Mouse (Mus musculus): ENCODE measurements at regions not wholly inside any gene's neighbourhood (a gene's known extent, or its start where the extent isn't known, plus 50 kb on each side); places are given as distances from the start of the nearest gene placed in this dataset.

- WGBS = 13% methylated on average over 5 of the region's 5 CpGs
- Histone ChIP-seq H3K4me1 (ENCODE audit: control insufficient read depth, insufficient read depth, low read length) (peaks cover 9% of the 10 kb centered on the region), H3K27me3 (ENCODE audit: control insufficient read depth, insufficient read depth, low read depth, low read length) (no peaks in the 10 kb centered on the region), H3K9ac (ENCODE audit: low read depth, low read length) (no peak overlapping the region), H3K4me3 (ENCODE audit: low read depth, low read length) (no peak overlapping the region), H3K27ac (ENCODE audit: low read length) (peak overlapping the region; percentile 71), H3K9me3 (replicated peaks; ENCODE audit: control insufficient read depth, low read length, poor library complexity, severe bottlenecking) (no peaks in the 10 kb centered on the region), H3K36me3 (ENCODE audit: control insufficient read depth, insufficient read depth, low read length) (no peaks in the 10 kb centered on the region), H3K4me2 (ENCODE audit: low read length) (peak overlapping the region; percentile 31)
- 0 out of 2 replicates have a peak, but pooled peaks have one; percentile 32 for ATAC-seq
Measured at GRCm38 (mm10) chr8:90657116-90657515, 160.1 kb downstream of the Gm19935 start.

GRCm38 (mm10) chr8:90656436-90657090, 160.6 kb downstream of the Gm19935 start:
- no peak overlapping the region; the same call in 1 of the 2 replicates for H3K27ac ChIP-seq (ENCODE audit: low read length)
- 42% methylated on average over 5 of the region's 5 CpGs for WGBS
- ATAC-seq = no peak
- no peaks in the 10 kb centered on the region for H3K36me3 ChIP-seq (ENCODE audit: control insufficient read depth, insufficient read depth, low read length)
- peaks cover 9% of the 10 kb centered on the region for H3K4me1 ChIP-seq (ENCODE audit: control insufficient read depth, insufficient read depth, low read length)
- no peak overlapping the region for H3K4me3 ChIP-seq (ENCODE audit: low read depth, low read length)
- H3K9me3 ChIP-seq (replicated peaks; ENCODE audit: control insufficient read depth, low read length, poor library complexity, severe bottlenecking) = no peaks in the 10 kb centered on the region
- H3K9ac ChIP-seq (ENCODE audit: low read depth, low read length) = no peak overlapping the region
- H3K4me2 ChIP-seq (ENCODE audit: low read length) = peak overlapping the region; percentile 31; the same call in 1 of the 2 replicates
- no peaks in the 10 kb centered on the region for H3K27me3 ChIP-seq (ENCODE audit: control insufficient read depth, insufficient read depth, low read depth, low read length)

- no peak overlapping the region for H3K27ac ChIP-seq (ENCODE audit: low read length)
- 86% methylated on average over 2 of the region's 2 CpGs for WGBS
- H3K36me3 ChIP-seq (ENCODE audit: control insufficient read depth, insufficient read depth, low read length) = no peaks in the 10 kb centered on the region
- no peak for ATAC-seq
- no peaks in the 10 kb centered on the region for H3K27me3 ChIP-seq (ENCODE audit: control insufficient read depth, insufficient read depth, low read depth, low read length)
- no peak overlapping the region for H3K4me2 ChIP-seq (ENCODE audit: low read length)
- H3K4me1 ChIP-seq (ENCODE audit: control insufficient read depth, insufficient read depth, low read length) = peaks cover 9% of the 10 kb centered on the region
- no peaks in the 10 kb centered on the region for H3K9me3 ChIP-seq (replicated peaks; ENCODE audit: control insufficient read depth, low read length, poor library complexity, severe bottlenecking)
- no peak overlapping the region for H3K4me3 ChIP-seq (ENCODE audit: low read depth, low read length)
- no peak overlapping the region for H3K9ac ChIP-seq (ENCODE audit: low read depth, low read length)
Measured at GRCm38 (mm10) chr8:90654786-90655185, 162.4 kb downstream of the Gm19935 start.

GRCm38 (mm10) chr8:90642392-90642791, 174.8 kb downstream of the Gm19935 start:
- Histone ChIP-seq H3K9ac (ENCODE audit: low read depth, low read length) (no peak overlapping the region), H3K36me3 (ENCODE audit: control insufficient read depth, insufficient read depth, low read length) (no peaks in the 10 kb centered on the region), H3K4me1 (ENCODE audit: control insufficient read depth, insufficient read depth, low read length) (no peaks in the 10 kb centered on the region), H3K27me3 (ENCODE audit: control insufficient read depth, insufficient read depth, low read depth, low read length) (no peaks in the 10 kb centered on the region), H3K4me3 (ENCODE audit: low read depth, low read length) (no peak overlapping the region), H3K4me2 (ENCODE audit: low read length) (no peak overlapping the region), H3K27ac (ENCODE audit: low read length) (no peak overlapping the region), H3K9me3 (replicated peaks; ENCODE audit: control insufficient read depth, low read length, poor library complexity, severe bottlenecking) (no peaks in the 10 kb centered on the region)
- 18% methylated on average over 6 of the region's 6 CpGs for WGBS
- ATAC-seq = peak; percentile 68; the same call in 1 of the 2 replicates

- no peak for ATAC-seq
- 77% methylated on average over 7 of the region's 7 CpGs for WGBS
- no peak overlapping the region for H3K4me3 ChIP-seq (ENCODE audit: low read depth, low read length)
- H3K36me3 ChIP-seq (ENCODE audit: control insufficient read depth, insufficient read depth, low read length) = no peaks in the 10 kb centered on the region
- H3K9me3 ChIP-seq (replicated peaks; ENCODE audit: control insufficient read depth, low read length, poor library complexity, severe bottlenecking) = no peaks in the 10 kb centered on the region
- no peak overlapping the region for H3K9ac ChIP-seq (ENCODE audit: low read depth, low read length)
- no peak overlapping the region for H3K27ac ChIP-seq (ENCODE audit: low read length)
- no peaks in the 10 kb centered on the region for H3K4me1 ChIP-seq (ENCODE audit: control insufficient read depth, insufficient read depth, low read length)
- no peaks in the 10 kb centered on the region for H3K27me3 ChIP-seq (ENCODE audit: control insufficient read depth, insufficient read depth, low read depth, low read length)
- no peak overlapping the region for H3K4me2 ChIP-seq (ENCODE audit: low read length)
Measured at GRCm38 (mm10) chr8:90636770-90637169, 180.4 kb downstream of the Gm19935 start.

GRCm38 (mm10) chr8:90635766-90636492, 181.3 kb downstream of the Gm19935 start:
- H3K27ac ChIP-seq (ENCODE audit: low read length) = no peak overlapping the region
- no peaks in the 10 kb centered on the region for H3K27me3 ChIP-seq (ENCODE audit: control insufficient read depth, insufficient read depth, low read depth, low read length)
- no peak overlapping the region for H3K9ac ChIP-seq (ENCODE audit: low read depth, low read length)
- H3K4me2 ChIP-seq (ENCODE audit: low read length) = no peak overlapping the region
- ATAC-seq = no peak
- 60% methylated on average over 7 of the region's 7 CpGs for WGBS
- H3K4me3 ChIP-seq (ENCODE audit: low read depth, low read length) = no peak overlapping the region
- H3K9me3 ChIP-seq (replicated peaks; ENCODE audit: control insufficient read depth, low read length, poor library complexity, severe bottlenecking) = no peaks in the 10 kb centered on the region
- no peaks in the 10 kb centered on the region for H3K4me1 ChIP-seq (ENCODE audit: control insufficient read depth, insufficient read depth, low read length)
- no peaks in the 10 kb centered on the region for H3K36me3 ChIP-seq (ENCODE audit: control insufficient read depth, insufficient read depth, low read length)

- Histone ChIP-seq H3K4me1 (ENCODE audit: control insufficient read depth, insufficient read depth, low read length) (no peaks in the 10 kb centered on the region), H3K27me3 (ENCODE audit: control insufficient read depth, insufficient read depth, low read depth, low read length) (no peaks in the 10 kb centered on the region), H3K9me3 (replicated peaks; ENCODE audit: control insufficient read depth, low read length, poor library complexity, severe bottlenecking) (no peaks in the 10 kb centered on the region), H3K27ac (ENCODE audit: low read length) (no peak overlapping the region), H3K36me3 (ENCODE audit: control insufficient read depth, insufficient read depth, low read length) (no peaks in the 10 kb centered on the region), H3K4me3 (ENCODE audit: low read depth, low read length) (no peak overlapping the region), H3K9ac (ENCODE audit: low read depth, low read length) (no peak overlapping the region), H3K4me2 (ENCODE audit: low read length) (no peak overlapping the region)
- WGBS = 60% methylated on average over 1 of the region's 1 CpGs
- no peak for ATAC-seq
Measured at GRCm38 (mm10) chr8:90630796-90631195, 186.4 kb downstream of the Gm19935 start.

- no peak overlapping the region for H3K27ac ChIP-seq (ENCODE audit: low read length)
- no peak overlapping the region for H3K4me2 ChIP-seq (ENCODE audit: low read length)
- 33% methylated on average over 3 of the region's 3 CpGs for WGBS
- H3K27me3 ChIP-seq (ENCODE audit: control insufficient read depth, insufficient read depth, low read depth, low read length) = no peaks in the 10 kb centered on the region
- no peaks in the 10 kb centered on the region for H3K36me3 ChIP-seq (ENCODE audit: control insufficient read depth, insufficient read depth, low read length)
- H3K9ac ChIP-seq (ENCODE audit: low read depth, low read length) = no peak overlapping the region
- H3K9me3 ChIP-seq (replicated peaks; ENCODE audit: control insufficient read depth, low read length, poor library complexity, severe bottlenecking) = no peaks in the 10 kb centered on the region; the same call in 1 of the 2 replicates
- no peaks in the 10 kb centered on the region for H3K4me1 ChIP-seq (ENCODE audit: control insufficient read depth, insufficient read depth, low read length)
- H3K4me3 ChIP-seq (ENCODE audit: low read depth, low read length) = no peak overlapping the region
- no peak for ATAC-seq
Measured at GRCm38 (mm10) chr8:90608410-90608809, 208.8 kb downstream of the Gm19935 start.

- Histone ChIP-seq H3K9me3 (replicated peaks; ENCODE audit: control insufficient read depth, low read length, poor library complexity, severe bottlenecking) (no peaks in the 10 kb centered on the region), H3K27ac (ENCODE audit: low read length) (no peak overlapping the region), H3K4me1 (ENCODE audit: control insufficient read depth, insufficient read depth, low read length) (no peaks in the 10 kb centered on the region), H3K36me3 (ENCODE audit: control insufficient read depth, insufficient read depth, low read length) (no peaks in the 10 kb centered on the region), H3K4me2 (ENCODE audit: low read length) (no peak overlapping the region), H3K9ac (ENCODE audit: low read depth, low read length) (no peak overlapping the region), H3K4me3 (ENCODE audit: low read depth, low read length) (no peak overlapping the region), H3K27me3 (ENCODE audit: control insufficient read depth, insufficient read depth, low read depth, low read length) (no peaks in the 10 kb centered on the region)
- no peak for ATAC-seq
- WGBS = 17% methylated on average over 11 of the region's 11 CpGs
Measured at GRCm38 (mm10) chr8:90600946-90601695, 216.1 kb downstream of the Gm19935 start.

All from midbrain, embryonic 16.5 days (tissue).